Mouse (Mus musculus): Measurements from ENCODE around the gene Zar1.
"Not testable (repeated sequence)": the region's sequence is repeated elsewhere in the genome, so short reads cannot be mapped to it uniquely, and the experiment has no call there.

Zar1 gene

DNA sequence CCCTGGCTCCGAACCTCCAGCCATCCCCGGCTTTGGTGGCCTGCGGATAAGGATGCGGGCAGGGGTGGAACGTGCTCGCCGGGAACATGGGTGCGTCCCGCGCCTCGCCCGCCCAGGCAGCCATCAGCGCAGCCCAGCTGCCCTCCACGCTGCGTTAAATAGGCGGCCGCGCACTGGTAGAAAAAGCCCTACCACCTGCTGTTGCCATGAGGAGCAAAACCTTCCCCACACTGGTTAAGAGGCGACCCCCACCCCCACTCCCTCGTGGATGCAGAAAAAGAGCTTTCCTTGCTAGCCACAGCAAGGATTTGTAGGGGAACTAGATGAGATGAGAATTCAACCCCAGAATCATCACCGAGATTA is at the start of gene Zar1:
TSS of gene Zar1 (minus strand) at position 285 of the 363 bp plus-strand sequence.
- not testable (repeated sequence) for DNase-seq (ENCODE audit: low spot score)

DNA sequence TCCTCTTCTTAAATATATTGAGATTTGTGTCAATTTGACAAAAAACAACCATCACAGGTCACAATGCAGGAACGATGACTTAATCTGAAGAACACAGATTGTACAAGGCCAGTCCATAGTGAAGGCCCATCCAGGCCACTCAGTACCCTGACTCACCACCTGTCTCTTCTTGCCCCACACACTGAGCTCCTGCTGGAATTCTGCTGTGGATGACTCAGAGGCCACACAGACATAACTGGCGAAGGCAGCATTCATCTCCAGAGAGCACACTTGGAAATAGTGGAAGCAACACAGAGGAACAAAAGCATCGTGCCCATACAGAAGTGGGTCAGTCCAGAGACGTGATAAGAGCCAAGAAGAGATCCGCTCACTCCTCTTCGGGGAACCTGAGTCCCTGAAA is 49.0 kb upstream of the Zar1 start:
- DNase-seq (ENCODE audit: low spot score) = no peak

DNA sequence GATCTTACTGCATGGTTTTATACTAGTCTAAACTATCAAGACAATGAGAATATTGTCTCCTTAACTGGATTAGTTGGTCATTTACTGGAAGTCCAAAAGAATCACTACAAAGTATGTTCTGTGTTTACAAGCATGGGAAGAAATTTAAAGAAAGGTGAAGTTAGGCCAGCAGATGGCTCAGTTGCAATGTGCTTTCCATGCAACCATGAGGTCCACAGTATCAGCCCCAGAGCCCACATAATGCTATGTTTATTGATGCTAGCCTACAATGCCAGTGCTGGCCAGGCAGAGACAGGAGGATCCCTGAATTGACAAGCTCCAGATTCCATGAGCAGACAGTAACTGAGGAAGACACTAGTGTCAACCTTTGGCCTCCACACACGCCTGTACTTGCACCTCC is 40.0 kb upstream of the Zar1 start:
- no peak for DNase-seq (ENCODE audit: low spot score)

DNA sequence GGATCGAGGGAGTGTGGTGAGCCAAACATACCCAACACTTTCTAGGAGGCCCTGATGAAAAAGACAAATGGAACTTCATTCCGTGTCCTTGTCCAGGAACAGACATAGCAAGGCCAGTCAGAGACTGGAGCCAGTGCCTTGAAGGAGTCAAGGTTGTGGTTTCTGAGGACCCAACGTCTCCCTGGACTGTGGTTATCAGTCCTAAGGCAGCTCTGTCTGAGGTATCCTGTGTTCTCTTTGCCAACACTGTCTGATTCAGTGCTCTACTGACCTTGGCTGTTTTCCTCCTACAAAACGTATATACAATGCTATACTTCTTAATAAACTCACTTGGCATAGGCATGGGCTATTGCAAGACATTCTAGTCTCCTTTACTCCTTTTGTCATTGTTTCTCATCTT is 36.4 kb upstream of the Zar1 start:
- no peak for DNase-seq (ENCODE audit: low spot score)

DNA sequence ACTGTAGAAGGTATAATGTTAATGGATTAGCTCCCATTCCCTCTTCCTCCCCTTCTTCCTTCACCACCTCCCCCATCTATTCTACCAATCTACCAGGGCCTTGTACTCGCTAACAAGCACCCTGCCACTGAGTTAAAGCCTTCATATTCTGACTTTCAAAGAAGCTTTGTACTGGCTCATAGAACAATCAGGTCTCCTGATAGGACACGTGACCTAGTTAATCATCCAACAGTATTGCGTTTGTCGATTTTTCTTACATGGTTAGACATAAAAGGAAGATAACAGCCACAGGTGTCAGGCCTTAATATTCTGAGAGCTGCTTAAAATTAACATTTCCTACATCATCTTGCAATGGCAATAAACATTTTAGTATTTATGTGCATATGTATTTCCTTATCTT is 22.1 kb upstream of the Zar1 start:
- DNase-seq (ENCODE audit: low spot score) = no peak

DNA sequence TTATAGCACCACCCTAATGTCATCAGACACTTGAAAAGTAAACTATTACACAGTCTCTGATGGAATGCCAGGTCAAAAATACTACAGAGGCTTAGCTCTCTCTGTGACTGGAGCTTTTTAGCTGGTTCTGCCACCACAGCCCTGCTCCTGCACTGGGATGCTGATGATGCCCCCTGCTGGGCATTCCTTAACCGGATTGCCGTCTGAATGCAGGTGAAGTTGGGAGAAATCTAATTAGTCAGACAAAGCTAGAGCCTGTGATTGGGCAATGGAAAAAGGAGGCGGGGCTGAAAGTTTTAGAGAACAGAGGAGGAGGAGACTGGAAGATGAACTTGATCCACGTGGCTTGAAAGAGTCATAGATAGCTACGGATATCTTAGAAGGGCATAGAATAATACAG is 20.0 kb upstream of the Zar1 start:
- peak; percentile 29 for DNase-seq (ENCODE audit: low spot score)

DNA sequence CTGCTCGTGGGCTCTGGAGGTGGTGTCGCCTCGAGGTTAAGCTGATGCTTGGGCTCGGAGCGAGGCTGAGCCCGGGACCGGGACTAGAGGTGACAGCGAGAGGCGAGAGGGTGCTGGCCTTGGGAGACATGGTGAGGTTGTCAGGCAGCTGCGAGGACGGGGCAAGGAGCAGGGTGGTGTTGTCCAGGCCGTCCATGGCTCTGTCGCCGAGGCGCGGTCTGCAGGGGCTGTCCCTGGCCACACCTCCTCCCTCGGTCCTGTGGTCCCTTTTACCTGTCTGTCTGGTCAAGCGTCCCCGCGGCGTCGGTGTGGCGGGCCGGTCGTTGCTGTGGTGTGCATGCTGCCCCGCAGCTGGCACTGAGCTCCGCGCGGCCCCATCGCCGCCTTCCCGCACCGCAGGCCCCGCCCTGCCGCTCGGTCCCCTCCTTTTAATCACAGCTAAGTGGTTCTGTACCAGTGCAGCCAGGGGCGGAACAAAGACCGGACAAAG is 6.2 kb upstream of the Zar1 start, which contains the start of gene Gm5868:
TSS of gene Gm5868 (minus strand) at position 360 of the 490 bp plus-strand sequence.
- no peak for DNase-seq (ENCODE audit: low spot score)

DNA sequence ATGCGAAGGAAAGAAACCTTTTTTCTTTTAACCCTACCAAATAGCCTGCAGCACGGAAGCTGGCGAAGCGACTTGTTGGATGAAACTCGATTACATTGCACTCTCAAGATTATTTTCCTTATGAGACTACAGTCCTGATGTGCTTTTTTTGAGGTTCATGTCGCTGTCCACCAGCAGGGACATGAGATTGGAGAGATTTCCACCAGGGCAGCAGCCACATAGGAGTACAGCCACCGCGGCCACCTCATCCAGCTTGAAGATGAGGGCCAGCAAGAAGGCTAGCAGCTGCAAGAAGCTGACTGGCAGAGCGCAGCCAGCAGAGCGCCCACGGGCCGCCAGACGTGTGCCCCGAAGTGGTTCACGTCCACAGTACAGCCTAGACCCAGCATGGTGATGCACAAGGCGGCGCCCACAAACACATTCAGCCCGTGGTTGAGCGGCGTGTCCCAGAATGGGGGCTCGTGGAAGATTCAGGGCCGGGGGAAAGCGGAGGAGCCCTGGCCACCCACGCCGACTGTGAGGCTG is 5.7 kb upstream of the Zar1 start:
- DNase-seq (ENCODE audit: low spot score) = not testable (repeated sequence)

DNA sequence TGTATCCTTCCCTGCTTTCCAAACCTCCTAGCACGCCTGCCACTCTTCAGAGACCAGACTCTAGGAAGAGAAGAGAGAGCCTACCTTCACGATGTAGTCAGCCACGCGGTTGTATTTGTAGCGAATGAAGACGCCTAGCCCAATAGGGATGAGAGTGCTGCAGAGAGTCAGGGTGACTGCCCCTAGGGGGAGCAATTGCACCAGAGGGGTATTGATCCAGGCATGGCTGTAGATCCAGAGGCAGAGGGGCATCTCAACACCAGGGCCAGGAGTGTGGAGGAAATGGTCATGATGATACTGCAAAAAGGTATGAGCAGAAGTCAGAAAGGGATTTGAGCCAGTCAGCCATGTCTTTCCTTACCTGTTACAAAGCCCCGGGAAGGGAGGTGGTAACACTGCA is 5.1 kb upstream of the Zar1 start:
- DNase-seq (ENCODE audit: low spot score) = not testable (repeated sequence)

DNA sequence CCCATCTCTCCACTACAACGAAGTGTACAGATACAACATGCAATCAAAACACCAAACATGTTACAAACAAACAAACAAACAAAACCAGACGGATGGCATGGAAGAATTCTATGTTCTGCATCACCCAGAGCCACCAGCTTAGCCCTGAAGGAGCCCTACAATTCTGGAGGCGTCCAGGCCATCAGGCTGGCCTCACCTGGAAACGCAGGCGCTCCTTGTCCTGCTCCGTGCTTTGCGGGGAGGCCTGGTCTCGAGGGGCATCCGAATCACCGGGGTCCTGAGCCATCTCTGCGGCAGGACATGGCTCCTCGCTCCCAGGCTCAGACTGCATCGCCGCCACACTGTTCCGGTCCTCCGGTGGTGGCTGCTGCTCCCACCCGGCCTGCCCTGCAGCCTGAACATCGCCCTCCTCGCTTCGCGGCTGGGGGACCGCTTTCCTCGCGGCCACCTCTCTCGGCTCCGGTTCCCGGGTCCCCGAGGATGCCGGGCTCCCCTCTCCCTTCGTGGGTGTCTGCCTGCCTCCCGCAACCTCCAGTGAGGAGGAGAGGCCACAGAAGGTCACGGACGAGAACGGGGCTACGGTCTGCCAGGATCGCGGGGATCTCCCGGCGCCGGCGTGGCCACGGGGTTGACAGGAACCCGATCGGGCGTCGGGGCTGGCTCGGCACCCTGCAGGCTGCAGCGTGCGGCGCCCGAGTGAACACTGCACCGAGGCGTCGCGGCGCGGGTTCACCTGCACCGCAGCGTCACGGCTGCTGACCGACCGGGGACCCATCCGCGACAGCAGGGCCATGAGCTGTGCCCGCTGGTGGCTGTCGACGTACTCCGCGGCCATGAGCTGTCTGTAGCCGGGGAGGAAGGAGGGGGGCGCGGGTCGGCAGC is 725 bp downstream of the Zar1 start:
- not testable (repeated sequence) for DNase-seq (ENCODE audit: low spot score)

DNA sequence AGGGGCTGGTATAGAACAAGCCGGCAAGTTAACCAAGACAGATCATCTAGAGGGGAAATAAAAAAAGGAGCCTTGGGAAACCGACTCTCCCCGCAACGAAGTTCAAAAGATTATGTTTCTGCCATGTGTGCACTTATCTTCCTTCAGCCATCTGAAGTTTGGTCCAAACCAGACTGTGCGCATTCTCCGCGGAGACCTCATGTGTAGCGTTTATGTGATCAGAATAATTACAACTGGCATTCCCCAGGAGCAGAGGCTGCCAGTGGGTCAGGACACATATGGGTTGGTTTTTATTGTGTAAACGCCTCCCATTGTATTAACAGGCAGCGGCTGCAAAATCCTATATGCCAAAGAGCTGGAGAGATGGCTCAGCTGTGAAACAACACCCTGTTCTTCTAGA is 1.5 kb downstream of the Zar1 start:
- not testable (repeated sequence) for DNase-seq (ENCODE audit: low spot score)

DNA sequence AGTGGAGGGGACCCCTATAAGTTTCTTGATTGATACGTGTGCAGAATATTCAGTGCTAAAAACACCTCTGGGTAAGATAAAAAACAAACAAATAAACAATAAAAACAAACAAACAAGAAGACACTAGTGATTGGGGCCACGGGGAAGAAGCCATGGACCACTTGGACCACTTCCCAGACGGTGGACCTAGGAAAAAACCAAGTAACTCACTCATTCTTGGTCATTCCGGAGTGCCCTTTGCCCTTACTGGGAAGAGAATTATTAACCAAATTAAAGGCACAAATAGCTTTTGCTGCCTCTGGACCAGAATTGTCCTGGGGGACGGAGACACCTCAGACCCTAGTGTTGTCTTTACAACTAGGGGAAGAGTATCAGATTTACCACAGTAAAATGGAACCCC is 15.4 kb downstream of the Zar1 start:
- DNase-seq (ENCODE audit: low spot score) = no peak

DNA sequence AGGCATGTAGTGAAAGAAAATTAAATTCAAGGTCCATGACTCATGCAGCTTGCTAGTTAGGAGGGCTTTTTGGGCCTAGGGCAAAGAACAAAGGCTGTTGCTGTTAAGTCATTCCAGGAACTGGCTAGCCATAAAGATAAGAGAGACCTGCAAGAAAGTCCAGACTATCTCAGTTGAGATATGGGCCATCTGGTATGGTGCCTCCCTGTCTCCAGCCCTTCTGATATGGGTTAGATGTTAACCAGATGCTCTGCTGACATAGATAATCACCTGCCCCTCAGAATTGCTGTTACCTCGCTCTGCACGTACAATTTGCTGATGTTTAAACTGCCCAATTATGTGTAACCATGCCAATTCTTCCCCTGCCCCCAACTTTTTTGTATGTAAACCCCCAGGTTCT is 17.9 kb downstream of the Zar1 start:
- not testable (repeated sequence) for DNase-seq (ENCODE audit: low spot score)

DNA sequence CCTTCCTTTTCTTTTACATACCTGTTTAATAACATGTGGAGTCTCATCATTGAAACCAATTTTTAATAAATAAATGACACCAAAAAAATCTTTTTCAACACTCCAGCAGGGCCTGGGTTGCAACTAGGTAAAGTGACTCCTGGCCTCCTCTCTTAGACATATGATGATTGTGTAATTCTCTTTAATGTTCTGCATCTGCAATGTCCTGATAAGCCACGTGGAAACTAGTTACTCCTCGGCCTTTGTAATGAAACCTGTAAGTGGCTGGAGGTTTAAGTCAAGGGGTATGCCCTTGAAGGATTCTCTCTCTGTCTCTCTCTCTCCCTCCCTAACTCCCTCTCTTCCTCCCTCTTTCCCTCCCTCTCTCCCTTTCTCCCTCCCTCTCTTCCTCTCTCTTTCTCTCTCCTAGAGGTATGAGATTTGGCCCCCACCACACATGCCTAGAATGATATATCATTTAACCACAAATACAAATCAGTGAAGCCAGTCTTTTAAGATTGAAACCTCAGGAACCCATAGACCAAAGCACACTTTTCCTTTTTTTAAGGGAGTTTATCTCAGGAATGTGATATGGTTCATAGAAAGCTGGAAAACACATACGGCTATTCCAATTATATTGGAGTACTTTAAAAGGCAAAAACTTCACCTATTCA is 20.0 kb downstream of the Zar1 start:
- no peak for DNase-seq (ENCODE audit: low spot score)

DNA sequence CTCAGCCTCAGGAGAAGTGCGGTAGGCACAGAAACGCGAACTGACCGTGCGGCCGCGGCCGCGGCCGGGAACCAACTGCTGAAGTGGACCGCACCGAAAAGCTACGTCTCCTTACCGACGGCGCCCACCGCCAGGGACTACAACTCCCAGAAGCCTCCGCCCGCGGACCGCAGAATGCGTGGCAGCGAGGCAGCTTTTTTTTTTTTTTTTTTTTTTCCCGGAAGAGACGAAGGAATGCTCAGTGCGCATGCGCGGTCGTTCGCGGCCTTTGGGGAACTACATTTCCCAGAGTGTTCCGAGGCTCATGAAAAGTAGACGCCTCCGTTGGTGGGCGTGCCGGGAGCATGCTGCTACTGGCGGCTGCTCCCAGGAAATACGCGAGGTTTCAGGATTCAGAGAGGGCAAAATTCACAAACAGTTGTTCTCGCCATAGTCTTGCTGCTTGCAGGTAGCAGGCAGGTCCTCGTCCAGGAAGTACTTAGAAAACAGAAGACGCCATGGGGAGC is 21.5 kb downstream of the Zar1 start, which contains the start of gene Nfxl1:
TSS of gene Nfxl1 (minus strand) at position 141 of the 506 bp plus-strand sequence.
- DNase-seq (ENCODE audit: low spot score) = peak; percentile 97

DNA sequence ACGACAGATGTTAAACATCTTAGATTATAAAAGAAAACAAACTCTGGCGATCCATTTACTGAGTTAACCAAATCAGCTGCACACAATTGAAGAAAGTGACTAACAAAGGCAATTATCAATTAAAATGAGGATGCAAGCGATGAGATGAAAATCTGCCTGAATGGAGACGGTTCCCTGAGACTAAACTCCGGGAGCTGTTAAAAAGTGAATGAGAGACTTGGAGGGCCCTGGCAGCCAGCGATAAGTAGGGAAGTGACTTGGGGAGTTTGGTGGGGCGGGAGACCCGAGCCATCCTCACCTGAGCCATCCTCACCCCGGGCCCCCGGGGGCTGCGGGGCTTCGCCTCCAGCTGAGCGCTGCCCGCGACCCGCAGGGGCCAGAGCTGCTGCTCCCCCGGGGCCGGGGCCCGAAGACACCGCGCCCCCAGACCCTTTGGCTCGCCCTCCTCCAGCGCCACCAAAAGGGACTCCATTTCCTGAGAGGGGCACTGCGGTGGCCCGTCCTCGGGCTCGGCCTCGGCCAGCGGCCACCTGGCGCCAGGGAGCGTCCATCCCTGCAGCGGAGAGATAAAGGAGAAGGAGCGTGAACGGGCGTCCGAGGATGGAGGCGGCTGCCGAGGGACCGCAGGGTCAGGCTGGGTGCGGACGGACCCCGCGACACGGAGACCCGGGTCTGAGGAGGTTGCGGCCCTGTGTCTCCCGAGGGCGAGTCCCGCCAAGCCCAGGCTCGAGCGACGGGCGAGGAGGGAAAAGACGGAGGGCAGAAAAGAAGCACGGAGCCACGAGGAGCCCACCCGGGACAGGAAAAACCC is 22.1 kb downstream of the Zar1 start:
- DNase-seq (ENCODE audit: low spot score) = peak; percentile 79

DNA sequence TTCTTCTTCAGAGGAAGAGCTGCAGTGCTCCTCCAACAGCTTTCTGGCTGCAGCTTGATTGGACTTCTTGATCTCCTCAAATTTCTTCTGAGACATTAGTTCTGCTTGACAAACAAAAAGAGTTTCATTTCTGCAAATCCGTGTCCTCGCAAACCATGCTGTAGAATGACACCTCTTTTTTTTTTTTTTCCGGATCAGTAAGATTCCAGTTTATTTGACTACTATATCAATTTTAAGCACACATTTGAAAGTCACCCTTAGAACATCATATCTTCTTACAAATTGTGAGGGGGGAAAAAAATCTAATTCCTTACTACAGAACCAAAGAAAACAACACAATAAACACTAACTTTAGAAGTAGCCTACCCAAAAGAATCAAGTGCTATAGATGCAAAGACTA is 24.8 kb downstream of the Zar1 start:
- DNase-seq (ENCODE audit: low spot score) = no peak

DNA sequence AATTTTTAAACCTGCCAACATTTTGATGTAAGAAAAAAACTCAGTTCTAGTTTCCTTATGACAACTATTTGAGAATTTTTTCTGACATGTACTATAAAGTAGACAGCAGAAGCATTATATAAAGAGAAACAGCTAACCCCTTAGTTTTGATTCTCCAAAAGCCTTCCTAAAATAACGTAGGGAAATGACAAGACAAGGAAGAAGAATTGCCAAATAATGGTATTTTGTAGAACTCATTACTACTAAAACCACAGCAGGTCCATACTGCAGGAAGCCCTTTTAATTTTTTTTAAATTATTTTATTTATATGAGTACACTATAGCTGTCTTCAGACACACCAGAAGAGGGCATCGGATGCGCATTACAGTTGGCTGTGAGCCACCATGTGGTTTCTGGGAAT is 29.8 kb downstream of the Zar1 start:
- DNase-seq (ENCODE audit: low spot score) = no peak

DNA sequence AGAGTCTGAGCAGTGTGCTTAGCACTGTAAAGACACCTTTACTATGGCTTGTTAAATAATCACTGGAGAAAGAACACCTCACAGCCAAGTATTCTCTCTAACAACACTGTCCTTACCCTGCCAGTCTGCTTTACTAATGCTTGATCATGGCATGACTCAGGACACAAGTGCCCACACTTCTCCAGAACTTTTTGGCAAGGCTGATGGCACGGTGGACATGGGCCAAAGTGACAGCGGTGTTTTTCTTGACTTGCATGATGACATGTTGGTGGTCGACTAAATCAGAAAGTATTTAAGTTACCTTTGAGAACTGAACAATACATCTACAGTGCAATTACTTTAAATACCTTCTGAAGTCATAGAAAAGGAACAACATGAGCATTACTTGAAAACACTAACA is 52.2 kb downstream of the Zar1 start:
- no peak for DNase-seq (ENCODE audit: low spot score)
